Mouse (Mus musculus) stomach, postnatal 0 days (tissue): ENCODE data around the gene Spint2.

ENCODE experiments used
- CTCF ChIP-seq: IDR thresholded peaks from 2 replicates; pipeline ENCODE4 v1.5.1; 2016; ENCODE audit warnings: antibody characterized with exemption, low read depth, mild to moderate bottlenecking, moderate library complexity
- EP300 ChIP-seq: optimal IDR thresholded peaks from 2 replicates; pipeline ENCODE3; 2016; ENCODE audit warnings: antibody characterized with exemption

DNA sequence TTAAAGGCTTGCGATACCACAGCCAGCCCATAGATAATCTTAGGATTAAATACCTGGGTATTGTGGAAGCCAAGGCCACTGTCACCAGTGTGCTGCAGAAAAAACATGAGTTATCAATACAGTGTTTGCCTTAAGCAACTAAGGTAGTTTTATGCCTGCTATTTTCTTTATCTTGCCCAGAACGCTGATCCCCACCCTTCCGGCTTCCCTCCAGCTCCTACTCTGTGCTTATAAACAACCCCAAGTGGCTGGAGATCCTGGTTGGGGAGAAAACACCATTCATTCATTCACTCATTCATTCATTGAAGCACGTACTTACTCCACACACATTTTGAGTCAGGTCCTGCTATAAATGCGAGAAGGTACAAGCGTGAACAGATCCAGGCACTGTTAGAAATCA, 2.8 kb upstream of the Spint2 start:
- TF ChIP-seq CTCF, result no peak
- TF ChIP-seq EP300, result no peak
